Mouse (Mus musculus): ENCODE data around the gene Chrm1. TPM values are rescaled to one million over a fixed set of nuclear protein-coding genes. Genes with fewer than 3 reads are reported as not detected.
"Not testable (repeated sequence)": the region's sequence is repeated elsewhere in the genome, so short reads cannot be mapped to it uniquely, and the experiment has no call there.

Chrm1 gene
- polyA plus RNA-seq, 1 experiment from 2014 or later, result 0.12 TPM

DNA sequence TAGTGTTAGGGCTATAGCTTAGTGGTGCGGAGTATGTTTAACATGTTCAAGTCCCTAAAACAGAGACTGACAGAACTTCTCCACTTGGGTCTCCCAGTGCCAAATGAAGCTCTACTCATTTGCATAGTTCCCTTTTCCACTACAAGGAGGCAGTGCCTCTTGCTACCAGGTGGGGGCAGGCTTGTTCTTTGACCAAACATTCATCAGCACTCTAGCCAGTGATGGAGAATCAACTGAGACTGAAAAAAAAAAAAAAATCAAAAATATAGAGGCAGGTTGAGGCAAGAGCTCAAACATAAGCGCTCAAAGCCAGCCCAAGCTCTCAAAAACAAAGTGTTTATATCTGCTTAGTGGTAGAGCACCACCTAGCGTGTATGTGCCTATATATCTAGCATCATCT is 54.8 kb downstream of the Chrm1 start:
- Histone ChIP-seq H3K36me3 (ENCODE audit: control insufficient read depth, insufficient read depth, low read length) (no peaks in the 10 kb centered on the region), H3K4me1 (replicated peaks; ENCODE audit: control insufficient read depth, insufficient read depth, low read length) (peaks cover 38% of the 10 kb centered on the region), H3K9ac (ENCODE audit: low read depth, low read length) (no peak overlapping the region), H3K27ac (ENCODE audit: low read depth, low read length) (no peak overlapping the region), H3K27me3 (replicated peaks; ENCODE audit: control insufficient read depth, insufficient read depth, low read length) (no peaks in the 10 kb centered on the region), H3K4me3 (ENCODE audit: low read depth, low read length) (no peak overlapping the region), H3K9me3 (ENCODE audit: control insufficient read depth, low read length) (no peaks in the 10 kb centered on the region), H3K4me2 (no peak overlapping the region)
- ATAC-seq (replicated peaks; ENCODE audit: low FRiP score), result no peak
- no peak for DNase-seq (ENCODE audit: low spot score)
- 61% methylated on average over 3 of the region's 3 CpGs for WGBS

- not testable (repeated sequence) for H3K4me3 ChIP-seq (ENCODE audit: low read depth, low read length); H3K4me2 ChIP-seq; H3K9me3 ChIP-seq (ENCODE audit: control insufficient read depth, low read length); H3K27ac ChIP-seq (ENCODE audit: low read depth, low read length); H3K27me3 ChIP-seq (replicated peaks; ENCODE audit: control insufficient read depth, insufficient read depth, low read length); H3K9ac ChIP-seq (ENCODE audit: low read depth, low read length); DNase-seq (ENCODE audit: low spot score); ATAC-seq (replicated peaks; ENCODE audit: low FRiP score); H3K36me3 ChIP-seq (ENCODE audit: control insufficient read depth, insufficient read depth, low read length)
- H3K4me1 ChIP-seq (replicated peaks; ENCODE audit: control insufficient read depth, insufficient read depth, low read length), result peaks cover 38% of the 10 kb centered on the region
Measured at GRCm38 (mm10) chr19:8719037-8719436, 55.4 kb downstream of the Chrm1 start.

DNA sequence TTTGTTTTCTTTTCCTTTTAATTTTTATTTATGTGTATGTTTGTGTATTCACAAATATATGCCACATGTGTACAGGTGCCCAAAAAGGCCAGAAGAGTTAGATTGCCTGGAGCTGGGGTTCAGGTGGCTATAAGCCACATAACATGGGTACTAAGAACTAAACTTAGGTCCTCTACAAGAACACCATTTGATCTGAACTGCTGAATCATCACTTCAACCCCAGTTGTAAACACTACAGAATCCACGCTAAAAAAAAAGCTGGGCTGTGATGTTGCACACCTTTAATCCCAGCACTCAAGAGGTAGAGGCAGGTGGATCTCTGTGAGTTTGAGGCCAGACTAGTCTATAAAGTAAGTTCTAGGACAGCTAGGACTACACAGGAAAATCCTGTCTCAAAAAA is 57.8 kb downstream of the Chrm1 start:
- 57% methylated on average over 1 of the region's 1 CpGs for WGBS
- H3K9me3 ChIP-seq (ENCODE audit: control insufficient read depth, low read length), result no peaks in the 10 kb centered on the region
- H3K27me3 ChIP-seq (replicated peaks; ENCODE audit: control insufficient read depth, insufficient read depth, low read length), result no peaks in the 10 kb centered on the region
- peaks cover 25% of the 10 kb centered on the region for H3K4me1 ChIP-seq (replicated peaks; ENCODE audit: control insufficient read depth, insufficient read depth, low read length)
- ATAC-seq (replicated peaks; ENCODE audit: low FRiP score), result no peak
- peak overlapping the region; percentile 87 for H3K4me2 ChIP-seq
- peak overlapping the region; percentile 23; the same call in 1 of the 2 replicates for H3K27ac ChIP-seq (ENCODE audit: low read depth, low read length)
- peak overlapping the region; percentile 88; the same call in 1 of the 2 replicates for H3K4me3 ChIP-seq (ENCODE audit: low read depth, low read length)
- no peak overlapping the region for H3K9ac ChIP-seq (ENCODE audit: low read depth, low read length)
- no peak for DNase-seq (ENCODE audit: low spot score)
- H3K36me3 ChIP-seq (ENCODE audit: control insufficient read depth, insufficient read depth, low read length), result peaks cover 21% of the 10 kb centered on the region

DNA sequence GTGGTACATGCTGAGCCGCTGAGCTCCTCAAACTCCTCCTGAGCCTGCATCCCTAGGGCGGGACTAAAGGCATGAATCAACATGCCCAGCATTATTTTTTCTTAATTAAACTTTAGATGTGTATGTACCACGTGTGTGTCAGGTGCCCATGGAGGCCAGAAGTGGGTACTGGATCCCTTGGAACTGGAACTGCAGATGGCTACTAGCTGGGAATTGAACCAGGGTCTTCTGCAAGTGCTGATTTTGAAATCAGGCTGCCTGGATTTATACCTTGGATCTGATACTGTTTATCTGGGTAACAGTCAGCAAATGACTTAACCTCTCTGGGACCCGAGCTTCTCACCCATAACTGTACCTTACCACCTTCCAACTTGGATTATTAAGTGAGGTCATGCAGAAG is 58.4 kb downstream of the Chrm1 start:
- Histone ChIP-seq H3K4me1 (replicated peaks; ENCODE audit: control insufficient read depth, insufficient read depth, low read length) (peaks cover 22% of the 10 kb centered on the region), H3K4me2 (peak overlapping the region; percentile 87), H3K9ac (ENCODE audit: low read depth, low read length) (peak overlapping the region; percentile 98), H3K36me3 (ENCODE audit: control insufficient read depth, insufficient read depth, low read length) (peaks cover 22% of the 10 kb centered on the region), H3K27me3 (replicated peaks; ENCODE audit: control insufficient read depth, insufficient read depth, low read length) (no peaks in the 10 kb centered on the region), H3K4me3 (ENCODE audit: low read depth, low read length) (peak overlapping the region; percentile 88), H3K9me3 (ENCODE audit: control insufficient read depth, low read length) (no peaks in the 10 kb centered on the region), H3K27ac (ENCODE audit: low read depth, low read length) (peak overlapping the region; percentile 98)
- ATAC-seq (replicated peaks; ENCODE audit: low FRiP score), result no peak
- 48% methylated on average over 4 of the region's 4 CpGs for WGBS
- DNase-seq (ENCODE audit: low spot score), result no peak

DNA sequence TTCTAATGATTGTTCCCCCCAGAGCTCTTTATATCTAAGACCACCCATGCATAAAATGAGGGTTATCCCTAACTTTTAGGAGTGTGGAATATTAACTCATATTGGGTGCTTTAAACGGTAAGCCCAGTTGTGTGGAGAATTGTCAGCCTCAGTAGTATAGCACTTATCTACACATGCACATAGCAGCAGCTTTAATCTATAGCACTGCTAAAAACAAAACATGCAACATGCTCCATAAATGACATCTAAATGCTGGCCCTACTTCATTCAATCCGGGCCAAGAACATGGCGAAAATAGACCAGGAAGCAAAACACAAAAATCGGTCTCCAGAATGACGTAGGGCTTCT is 58.9 kb downstream of the Chrm1 start:
- H3K36me3 ChIP-seq (ENCODE audit: control insufficient read depth, insufficient read depth, low read length), result peaks cover 22% of the 10 kb centered on the region
- no peak for DNase-seq (ENCODE audit: low spot score)
- peaks cover 20% of the 10 kb centered on the region for H3K4me1 ChIP-seq (replicated peaks; ENCODE audit: control insufficient read depth, insufficient read depth, low read length)
- peak overlapping the region; percentile 98 for H3K9ac ChIP-seq (ENCODE audit: low read depth, low read length)
- H3K27ac ChIP-seq (ENCODE audit: low read depth, low read length), result peak overlapping the region; percentile 98
- H3K27me3 ChIP-seq (replicated peaks; ENCODE audit: control insufficient read depth, insufficient read depth, low read length), result no peaks in the 10 kb centered on the region
- ATAC-seq (replicated peaks; ENCODE audit: low FRiP score), result peak; percentile 7; the same call in 1 of the 2 replicates
- H3K4me3 ChIP-seq (ENCODE audit: low read depth, low read length), result peak overlapping the region; percentile 88
- H3K9me3 ChIP-seq (ENCODE audit: control insufficient read depth, low read length), result no peaks in the 10 kb centered on the region
- 2% methylated on average over 5 of the region's 5 CpGs for WGBS
- peak overlapping the region; percentile 87 for H3K4me2 ChIP-seq

DNA sequence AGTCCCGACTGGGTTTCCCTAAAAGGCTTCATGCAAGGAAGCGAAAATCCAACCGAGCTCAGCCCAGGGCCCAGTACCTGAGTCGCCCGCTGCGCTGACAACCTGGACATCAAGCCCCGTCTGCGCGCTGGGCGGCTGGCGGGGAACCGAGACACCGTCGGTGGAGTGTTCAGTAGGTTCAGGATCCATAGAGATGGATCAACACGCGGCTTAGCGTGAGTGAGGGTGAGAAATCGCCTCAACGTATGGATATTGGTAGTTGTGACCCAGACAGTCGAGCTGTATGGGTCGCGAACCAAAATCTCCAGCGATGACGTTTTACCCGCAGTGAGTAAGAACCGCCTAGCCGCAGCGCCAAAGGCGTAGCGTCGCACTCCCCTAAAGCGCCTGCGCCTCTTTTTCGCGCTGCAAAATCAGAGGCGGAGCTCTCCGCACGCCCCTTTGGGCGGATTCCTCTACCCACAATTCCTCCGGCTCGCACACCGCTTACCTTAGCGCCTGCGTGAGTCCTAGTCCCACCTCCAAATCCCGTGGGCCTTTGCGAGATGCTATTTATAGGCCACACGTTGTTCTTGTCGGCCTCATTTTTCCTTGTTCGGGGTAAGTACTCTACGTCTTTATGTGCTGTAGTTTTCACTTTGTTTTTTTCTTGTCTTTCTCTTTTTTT is 59.5 kb downstream of the Chrm1 start, which contains the start of gene Slc3a2:
Gene Slc3a2, minus strand, starts transcription at position 463 of the 667 bp plus-strand sequence.
- under 1% methylated on average over 50 of the region's 50 CpGs for WGBS
- Histone ChIP-seq H3K9me3 (ENCODE audit: control insufficient read depth, low read length) (no peaks in the 10 kb centered on the region), H3K27me3 (replicated peaks; ENCODE audit: control insufficient read depth, insufficient read depth, low read length) (no peaks in the 10 kb centered on the region), H3K9ac (ENCODE audit: low read depth, low read length) (peak within 1 kb of the TSS; percentile 98), H3K27ac (ENCODE audit: low read depth, low read length) (peak within 1 kb of the TSS; percentile 98), H3K36me3 (ENCODE audit: control insufficient read depth, insufficient read depth, low read length) (peaks cover 22% of the 10 kb centered on the region), H3K4me1 (replicated peaks; ENCODE audit: control insufficient read depth, insufficient read depth, low read length) (peaks cover 20% of the 10 kb centered on the region), H3K4me3 (ENCODE audit: low read depth, low read length) (peak within 1 kb of the TSS; percentile 88), H3K4me2 (peak within 1 kb of the TSS; percentile 87)
- DNase-seq (ENCODE audit: low spot score), result peak; percentile 91
- peak; percentile 89 for ATAC-seq (replicated peaks; ENCODE audit: low FRiP score)

DNA sequence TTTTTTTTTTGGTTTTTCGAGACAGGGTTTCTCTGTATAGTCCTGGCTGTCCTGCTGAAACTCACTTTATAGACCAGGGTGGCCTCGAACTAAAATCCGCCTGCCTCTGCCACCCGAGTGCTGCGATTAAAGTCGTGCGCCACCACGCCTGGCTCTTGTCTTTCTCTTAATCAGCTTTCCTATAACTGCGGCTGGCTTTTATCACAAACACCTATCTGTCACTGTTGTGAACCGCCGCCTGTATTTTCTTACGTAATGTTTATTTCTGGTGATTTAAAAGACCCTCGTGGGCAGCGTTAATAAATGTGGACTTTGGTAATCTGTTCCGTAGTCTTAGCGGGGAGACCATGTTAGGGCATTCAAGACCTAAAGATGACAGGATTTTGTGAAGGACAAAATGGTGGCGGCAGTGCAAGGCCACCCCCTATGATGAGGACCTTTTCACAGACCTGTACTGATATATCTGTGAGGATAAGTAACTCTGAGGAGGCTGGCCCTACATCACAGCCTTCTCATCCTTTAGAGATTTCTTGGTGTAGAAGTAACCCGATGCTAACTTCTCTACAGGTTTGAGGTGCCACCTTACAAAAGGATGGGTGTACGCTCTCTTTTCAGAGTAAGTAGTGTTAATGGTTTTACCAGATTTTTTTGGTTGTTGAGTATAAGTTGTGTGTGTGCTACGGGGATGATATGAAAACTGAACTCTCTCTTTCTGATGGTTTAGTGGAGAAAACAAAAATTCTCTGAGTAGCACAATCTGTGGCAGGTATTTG is 60.2 kb downstream of the Chrm1 start:
- Histone ChIP-seq H3K4me1 (replicated peaks; ENCODE audit: control insufficient read depth, insufficient read depth, low read length) (peaks cover 20% of the 10 kb centered on the region), H3K4me3 (ENCODE audit: low read depth, low read length) (peak overlapping the region; percentile 88), H3K9ac (ENCODE audit: low read depth, low read length) (peak overlapping the region; percentile 98), H3K4me2 (peak overlapping the region; percentile 87), H3K27me3 (replicated peaks; ENCODE audit: control insufficient read depth, insufficient read depth, low read length) (no peaks in the 10 kb centered on the region), H3K27ac (ENCODE audit: low read depth, low read length) (peak overlapping the region; percentile 98), H3K9me3 (ENCODE audit: control insufficient read depth, low read length) (no peaks in the 10 kb centered on the region), H3K36me3 (ENCODE audit: control insufficient read depth, insufficient read depth, low read length) (peaks cover 22% of the 10 kb centered on the region)
- no peak for DNase-seq (ENCODE audit: low spot score)
- no peak for ATAC-seq (replicated peaks; ENCODE audit: low FRiP score)
- WGBS, result under 1% methylated on average over 20 of the region's 20 CpGs

- Histone ChIP-seq H3K9ac (ENCODE audit: low read depth, low read length) (peak overlapping the region; percentile 98), H3K36me3 (ENCODE audit: control insufficient read depth, insufficient read depth, low read length) (peaks cover 22% of the 10 kb centered on the region), H3K4me3 (ENCODE audit: low read depth, low read length) (peak overlapping the region; percentile 88), H3K27ac (ENCODE audit: low read depth, low read length) (peak overlapping the region; percentile 98), H3K4me1 (replicated peaks; ENCODE audit: control insufficient read depth, insufficient read depth, low read length) (peaks cover 17% of the 10 kb centered on the region), H3K27me3 (replicated peaks; ENCODE audit: control insufficient read depth, insufficient read depth, low read length) (no peaks in the 10 kb centered on the region), H3K9me3 (ENCODE audit: control insufficient read depth, low read length) (no peaks in the 10 kb centered on the region), H3K4me2 (peak overlapping the region; percentile 87)
- no peak for ATAC-seq (replicated peaks; ENCODE audit: low FRiP score)
- no peak for DNase-seq (ENCODE audit: low spot score)
- 1% methylated on average over 2 of the region's 2 CpGs for WGBS
Measured at GRCm38 (mm10) chr19:8724392-8724791, 60.8 kb downstream of the Chrm1 start.

Data from liver, embryonic 11.5 days (tissue).